Mouse (Mus musculus) bone marrow, adult 2 months (tissue): Measurements from ENCODE around the gene H2-Q10. TPM values are rescaled to one million over a fixed set of nuclear protein-coding genes. Genes with fewer than 3 reads are reported as not detected.
"Not testable (repeated sequence)": the region's sequence is repeated elsewhere in the genome, so short reads cannot be mapped to it uniquely, and the experiment has no call there.

Experiments
- H3K27ac ChIP-seq: fragments of 200-500 bp; 2 replicates; pipeline ENCODE4 v1.5.1; 2012; ENCODE audit warnings: low read depth, mild to moderate bottlenecking, control low read depth, inconsistent platforms, low read length; ENCODE audit not compliant: control insufficient read depth, poor library complexity, insufficient read depth
- H3K4me1 ChIP-seq: fragments of 200-500 bp; 2 replicates; pipeline ENCODE4 v1.6.1; 2011; ENCODE audit warnings: low read length; ENCODE audit not compliant: control insufficient read depth, insufficient read depth
- H3K4me3 ChIP-seq: fragments of 200-500 bp; replicated peaks from 2 replicates; pipeline ENCODE3; 2011; ENCODE audit warnings: mild to moderate bottlenecking, low read depth, low read length, control low read depth; ENCODE audit not compliant: control insufficient read depth
- CTCF ChIP-seq: fragments of 200-500 bp; IDR thresholded peaks from 2 replicates; pipeline ENCODE4 v1.5.1; 2011; ENCODE audit warnings: low read length, control low read depth; ENCODE audit not compliant: control insufficient read depth, insufficient read depth
- POLR2A ChIP-seq: fragments of 200-500 bp; IDR thresholded peaks from 2 replicates; pipeline ENCODE4 v1.6.1; 2011; ENCODE audit warnings: low read depth, mild to moderate bottlenecking, control low read depth, low read length, borderline replicate concordance; ENCODE audit not compliant: control insufficient read depth
- WGBS: fragments of 180-500 bp; shearing (Covaris S2); methylation state at CpG from one replicate; pipeline ENCODE4 v1.1.7; 2018; 5-methylcytosine and 5-hydroxymethylcytosine counted together
- polyA plus RNA-seq: library from polyadenylated mRNA; stranded (reverse); fragments of >200 nt; gene quantifications from 2 replicates; pipeline ENCODE4 v1.2.4, GENCODE M21; 2011; ENCODE audit warnings: low replicate concordance; ENCODE audit not compliant: missing spikeins, insufficient read depth, insufficient read length

The H2-Q10 gene
- polyA plus RNA-seq, 1 experiment, result 68.7 TPM

DNA sequence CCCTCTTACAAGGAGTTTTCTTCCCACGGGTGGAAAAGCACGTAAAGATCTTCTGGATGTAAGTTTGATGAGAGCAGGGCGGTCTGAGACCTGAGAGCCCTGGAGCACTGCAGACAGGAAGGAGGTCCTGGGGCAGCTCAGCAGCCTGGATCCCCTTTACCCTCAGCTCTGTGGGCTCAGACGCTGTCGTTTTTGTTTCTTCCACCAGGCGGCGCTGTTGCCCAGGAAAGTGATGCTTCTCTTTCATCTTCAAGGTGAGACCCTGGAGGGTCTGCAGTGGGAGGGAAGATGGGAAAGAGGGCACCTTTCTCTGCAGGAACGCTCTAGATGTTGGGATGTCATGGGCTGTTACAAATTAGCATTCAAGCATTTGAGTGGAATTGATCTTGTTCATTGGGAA, 35.1 kb upstream of the H2-Q10 start:
- WGBS, result 8% methylated on average over 8 of the region's 8 CpGs
- H3K27ac ChIP-seq, H3K4me1 ChIP-seq, H3K4me3 ChIP-seq: not testable (repeated sequence)
- TF ChIP-seq CTCF, result peak; percentile 60

DNA sequence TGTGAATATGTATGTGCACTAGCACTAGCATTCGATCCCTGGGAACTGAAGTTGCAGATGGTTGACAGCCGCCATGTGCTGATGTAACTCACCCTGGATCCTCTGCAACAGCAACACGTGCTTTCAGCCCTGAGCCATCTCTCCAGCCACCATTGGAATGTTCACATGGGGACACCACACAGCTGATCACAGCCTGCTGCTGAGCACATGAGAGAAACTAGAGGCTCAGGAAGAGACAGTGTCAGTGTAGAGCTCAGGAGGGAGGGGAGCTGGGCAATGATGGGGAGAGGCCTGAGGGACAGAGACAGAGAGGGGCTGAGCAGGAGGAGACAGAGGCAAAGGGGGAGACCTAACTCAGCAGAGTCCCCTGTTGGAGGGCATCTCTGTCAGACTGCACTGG, 34.3 kb upstream of the H2-Q10 start:
- H3K4me1 ChIP-seq, H3K27ac ChIP-seq, H3K4me3 ChIP-seq: not testable (repeated sequence)
- 70% methylated on average over 3 of the region's 3 CpGs for WGBS

DNA sequence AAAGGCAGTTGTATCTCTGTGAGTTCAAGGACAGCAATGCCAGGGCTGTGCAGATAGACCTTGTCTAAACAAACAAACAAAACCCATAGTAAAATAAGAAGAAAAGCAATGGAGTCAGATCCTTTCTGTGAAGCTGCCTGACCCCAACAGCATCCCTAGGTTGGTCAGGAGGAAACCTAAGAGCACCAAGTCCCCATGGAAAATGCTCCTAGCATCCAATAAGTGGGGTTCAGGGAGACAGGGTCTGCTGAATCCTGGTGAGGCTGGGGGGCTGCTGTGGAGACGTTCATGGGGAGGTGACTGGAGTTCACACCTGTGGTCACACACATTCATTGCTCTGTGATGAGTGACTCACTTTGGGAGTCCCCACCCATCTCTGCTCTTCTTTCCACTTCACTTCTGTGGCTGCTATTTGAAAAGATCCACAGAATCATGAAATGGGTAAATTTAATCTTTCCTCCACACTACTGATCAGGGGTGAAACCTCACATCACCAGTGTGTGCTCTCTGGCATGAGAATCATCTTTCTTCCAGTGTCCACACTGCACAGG, 32.4 kb upstream of the H2-Q10 start:
- not testable (repeated sequence) for H3K27ac ChIP-seq, H3K4me3 ChIP-seq, H3K4me1 ChIP-seq
- 45% methylated on average over 1 of the region's 1 CpGs for WGBS

DNA sequence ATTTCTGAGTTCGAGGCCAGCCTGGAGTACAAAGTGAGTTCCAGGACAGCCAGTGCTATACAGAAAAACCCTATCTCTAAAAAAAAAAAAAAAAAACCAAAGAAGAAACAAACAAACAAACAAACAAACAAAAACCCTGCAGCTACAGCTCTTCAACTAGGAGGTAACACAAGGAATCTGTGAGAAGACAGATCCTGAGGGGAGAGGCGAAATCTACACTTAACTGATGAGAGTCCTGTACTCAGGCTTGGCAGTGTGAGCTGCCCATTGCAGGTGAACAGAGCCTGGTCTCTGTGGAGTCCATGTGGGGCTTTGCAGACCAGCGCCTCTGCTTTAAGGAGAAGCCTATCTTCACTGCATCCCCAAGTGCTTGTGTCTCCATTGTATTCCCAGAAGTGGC, 31.5 kb upstream of the H2-Q10 start:
- 77% methylated on average over 3 of the region's 3 CpGs for WGBS
- H3K4me1 ChIP-seq, H3K27ac ChIP-seq, H3K4me3 ChIP-seq: not testable (repeated sequence)

DNA sequence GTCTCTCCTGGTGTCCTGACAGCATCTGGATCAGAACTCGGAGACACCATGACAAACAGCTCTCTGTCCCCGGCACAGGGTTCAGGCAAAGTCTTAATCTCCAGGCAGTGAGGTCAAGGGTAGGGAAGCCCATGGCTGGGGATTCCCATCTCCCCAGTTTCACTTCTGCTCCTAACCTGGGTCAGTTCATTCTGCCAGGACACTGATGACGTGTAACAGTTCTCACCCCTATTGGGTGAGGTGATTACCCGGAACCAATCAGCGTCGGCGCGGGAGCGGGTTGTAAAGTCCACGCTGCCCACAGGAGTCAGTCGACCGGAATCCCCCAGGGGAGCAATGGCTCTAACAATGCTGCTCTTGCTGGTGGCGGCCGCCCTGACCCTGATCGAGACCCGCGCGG, 31.0 kb upstream of the H2-Q10 start, which contains the start of gene H2-Q7:
Gene H2-Q7 (plus strand): TSS at position 271 of the 400 bp plus-strand sequence.
- Histone ChIP-seq H3K4me3 (peak within 1 kb of the TSS; percentile 60), H3K27ac (peak within 1 kb of the TSS; percentile 8; the same call in 1 of the 2 replicates)

DNA sequence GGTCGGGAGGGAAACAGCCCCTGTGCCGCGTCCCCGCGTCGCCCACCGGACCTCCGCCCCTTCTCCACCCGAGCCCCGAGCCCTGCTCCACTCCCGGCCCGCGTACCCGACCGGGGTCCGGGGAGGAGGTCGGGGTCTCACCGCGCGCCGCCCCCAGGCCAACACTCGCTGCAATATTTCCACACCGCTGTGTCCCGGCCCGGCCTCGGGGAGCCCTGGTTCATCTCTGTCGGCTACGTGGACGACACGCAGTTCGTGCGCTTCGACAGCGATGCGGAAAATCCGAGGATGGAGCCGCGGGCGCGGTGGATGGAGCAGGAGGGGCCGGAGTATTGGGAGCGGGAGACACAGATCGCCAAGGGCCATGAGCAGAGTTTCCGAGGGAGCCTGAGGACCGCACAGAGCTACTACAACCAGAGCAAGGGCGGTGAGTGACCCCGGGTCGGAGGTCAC, 30.6 kb upstream of the H2-Q10 start:
- H3K4me1 ChIP-seq, result not testable (repeated sequence)
- Histone ChIP-seq H3K27ac (peak overlapping the region; percentile 8; the same call in 1 of the 2 replicates), H3K4me3 (peak overlapping the region; percentile 59)
- WGBS, result 2% methylated on average over 48 of the region's 48 CpGs

More for the DNA sequence above, 31.0 kb upstream of the H2-Q10 start, which contains the start of gene H2-Q7:
- H3K4me1 ChIP-seq, result not testable (repeated sequence)
- 3% methylated on average over 18 of the region's 18 CpGs for WGBS

DNA sequence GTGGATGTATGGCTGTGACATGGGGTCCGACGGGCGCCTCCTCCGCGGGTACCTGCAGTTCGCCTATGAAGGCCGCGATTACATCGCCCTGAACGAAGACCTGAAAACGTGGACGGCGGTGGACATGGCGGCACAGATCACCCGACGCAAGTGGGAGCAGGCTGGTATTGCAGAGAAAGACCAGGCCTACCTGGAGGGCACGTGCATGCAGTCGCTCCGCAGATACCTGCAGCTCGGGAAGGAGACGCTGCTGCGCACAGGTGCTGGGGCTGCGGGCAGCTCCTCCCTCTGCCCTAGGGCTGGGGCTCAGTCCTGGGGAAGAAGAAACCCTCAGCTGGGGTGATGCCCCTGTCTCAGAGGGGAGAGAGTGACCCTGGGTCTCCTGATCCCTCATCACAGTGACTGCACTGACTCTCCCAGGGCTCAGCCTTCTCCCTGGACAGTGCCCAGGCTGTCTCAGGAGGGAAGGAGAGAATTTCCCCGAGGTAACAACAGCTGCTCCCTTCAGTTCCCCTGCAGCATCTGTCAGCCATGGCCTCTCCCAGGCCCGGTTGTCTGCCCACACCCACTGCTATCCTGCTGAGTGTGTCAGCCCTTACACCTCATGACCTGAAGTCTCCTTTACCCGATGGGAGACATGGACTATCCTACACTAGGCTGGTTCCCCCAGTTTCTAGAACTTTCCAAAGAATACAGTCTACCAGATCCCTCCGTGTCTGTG, 29.8 kb upstream of the H2-Q10 start:
- H3K4me3 ChIP-seq, result peak overlapping the region; percentile 60

DNA sequence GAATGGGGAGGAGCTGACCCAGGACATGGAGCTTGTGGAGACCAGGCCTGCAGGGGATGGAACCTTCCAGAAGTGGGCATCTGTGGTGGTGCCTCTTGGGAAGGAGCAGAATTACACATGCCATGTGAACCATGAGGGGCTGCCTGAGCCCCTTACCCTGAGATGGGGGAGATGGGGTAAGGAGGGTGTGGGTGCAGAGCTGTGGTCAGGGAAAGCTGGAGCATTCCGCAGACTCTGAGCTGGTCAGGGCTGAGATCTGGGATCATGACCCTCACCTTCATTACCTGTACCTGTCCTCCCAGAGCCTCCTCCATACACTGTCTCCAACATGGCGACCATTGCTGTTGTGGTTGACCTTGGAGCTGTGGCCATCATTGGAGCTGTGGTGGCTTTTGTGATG, 27.5 kb upstream of the H2-Q10 start:
- not testable (repeated sequence) for H3K4me3 ChIP-seq, H3K4me1 ChIP-seq, H3K27ac ChIP-seq
- 86% methylated on average over 2 of the region's 2 CpGs for WGBS

More for the DNA sequence above, 29.8 kb upstream of the H2-Q10 start:
- not testable (repeated sequence) for H3K27ac ChIP-seq, H3K4me1 ChIP-seq
- WGBS, result 59% methylated on average over 27 of the region's 27 CpGs
- peak; percentile 5; the same call in 1 of the 2 replicates for TF ChIP-seq POLR2A

DNA sequence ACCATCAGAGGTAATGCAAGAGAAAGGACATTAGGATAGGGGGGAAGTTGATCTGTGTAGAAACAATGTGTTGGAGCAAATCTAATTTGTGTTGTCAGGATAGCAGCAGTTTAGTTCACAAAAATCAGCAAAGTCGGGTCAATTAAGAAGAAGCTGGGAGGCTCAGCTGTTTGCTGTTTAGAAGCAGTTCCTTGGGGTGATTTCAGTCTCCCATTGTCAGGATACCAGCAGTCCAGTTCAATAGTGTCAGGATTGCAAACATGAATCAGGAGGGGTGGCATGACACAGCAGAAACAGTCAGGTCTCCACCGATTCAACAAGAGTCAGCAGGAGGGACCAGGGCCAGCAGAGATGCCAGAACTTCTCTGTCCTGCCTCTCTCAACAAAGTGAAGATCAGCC, 25.4 kb upstream of the H2-Q10 start:
- not testable (repeated sequence) for H3K4me3 ChIP-seq, H3K27ac ChIP-seq, H3K4me1 ChIP-seq
- WGBS, result 57% methylated on average over 2 of the region's 2 CpGs

DNA sequence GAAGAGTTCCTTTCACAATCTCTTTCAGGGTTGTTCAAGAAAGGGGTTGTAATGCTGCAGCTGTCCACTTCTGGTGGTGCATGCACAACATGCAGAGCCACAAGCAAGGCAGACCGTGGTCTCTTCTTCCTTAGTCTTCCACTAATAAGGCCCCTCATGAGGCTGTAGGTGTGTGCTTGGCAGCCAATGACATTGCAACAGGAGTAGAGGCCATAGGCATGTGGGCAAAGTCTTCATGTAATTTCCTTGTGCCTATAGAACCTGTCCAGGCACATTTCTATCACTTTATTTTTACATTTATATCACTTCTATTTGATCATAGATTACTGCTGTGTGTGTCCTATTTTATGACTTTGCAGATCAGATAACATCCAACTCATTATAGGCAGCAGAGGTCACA, 11.6 kb upstream of the H2-Q10 start:
- H3K4me3 ChIP-seq, H3K27ac ChIP-seq, H3K4me1 ChIP-seq: not testable (repeated sequence)
- no CpG with 5 or more reads among the region's 1 CpGs for WGBS

DNA sequence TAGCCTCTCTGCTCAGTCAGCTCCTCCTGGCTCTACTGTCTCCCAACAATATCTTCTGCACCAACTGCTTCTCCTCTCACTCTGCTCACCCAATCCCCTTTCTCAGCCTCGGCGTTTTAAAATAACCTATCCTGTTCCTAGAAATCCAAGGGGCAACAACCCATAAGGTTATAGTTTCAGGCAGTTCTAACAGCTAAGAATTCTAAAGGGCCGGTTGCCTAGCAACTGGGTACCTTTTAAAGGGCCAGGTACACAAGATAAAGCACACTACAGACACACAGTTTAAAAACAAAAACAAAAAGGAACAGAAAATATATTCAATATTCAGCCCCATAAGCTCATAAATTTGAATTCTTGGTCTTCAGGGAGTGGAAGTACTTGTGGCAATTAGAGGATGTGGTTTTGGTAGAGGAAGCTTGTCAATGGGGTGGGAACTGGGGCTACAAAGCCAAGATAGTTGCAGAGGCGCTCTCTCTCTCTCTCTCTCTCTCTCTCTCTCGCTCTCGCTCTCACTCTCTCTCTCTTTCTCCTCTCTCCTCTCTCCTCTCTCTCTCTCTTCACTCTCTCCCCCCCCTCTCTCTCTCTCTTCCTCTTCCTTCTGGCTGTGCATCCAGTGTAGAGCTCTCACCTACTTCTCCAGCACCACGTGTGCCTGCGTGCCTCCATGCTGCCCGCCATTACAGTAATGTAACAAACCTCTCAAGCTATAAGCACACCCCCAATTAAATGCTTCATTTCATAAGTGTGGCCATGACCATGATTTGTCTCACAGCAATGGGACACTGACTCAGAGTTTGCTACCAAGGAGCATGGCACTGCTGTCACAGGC, 9.2 kb upstream of the H2-Q10 start:
- 0% methylated on average over 2 of the region's 9 CpGs for WGBS
- H3K4me3 ChIP-seq, H3K4me1 ChIP-seq, H3K27ac ChIP-seq: not testable (repeated sequence)
